Mouse (Mus musculus) heart, postnatal 0 days (tissue): ENCODE measurements around the gene Pam16.

ENCODE experiments used
- CTCF ChIP-seq: IDR thresholded peaks from 2 replicates; pipeline ENCODE4 v1.5.1; 2016; ENCODE audit warnings: antibody characterized with exemption, control low read depth, low read depth
- EP300 ChIP-seq: IDR thresholded peaks from 2 replicates; pipeline ENCODE4 v1.6.1; 2016; ENCODE audit warnings: antibody characterized with exemption, low read depth

- TF ChIP-seq EP300, result no peak
- no peak for TF ChIP-seq CTCF
These were observed 34.0 kb upstream of the Pam16 start for GRCm38 (mm10) chr16:4658781-4659245.
